Mouse (Mus musculus) CH12.LX (cell line): ENCODE data around the gene Aaas.
A peak's percentile ranks its signal among the peaks of the same experiment; 100 is the strongest.

Experiments
- CHD1 ChIP-seq: IDR thresholded peaks from 2 replicates; pipeline ENCODE4 v1.6.1; 2012; ENCODE audit warnings: low read depth, low read length, improper control_type of control experiment, inconsistent platforms
- CTCF ChIP-seq, 2 experiments: IDR thresholded peaks in 1 of 2; conservative IDR thresholded peaks in 1 of 2; 2 replicates each; pipeline ENCODE4 v1.5.1; 2011 to 2012; ENCODE audit warnings: low read depth in 2 of 2, low read length in 2 of 2, improper control_type of control experiment in 1 of 2, inconsistent platforms in 1 of 2, mild to moderate bottlenecking in 1 of 2, moderate library complexity in 1 of 2
- E2F4 ChIP-seq: IDR thresholded peaks from 2 replicates; pipeline ENCODE4 v1.6.1; 2011; ENCODE audit warnings: low read depth, low read length, improper control_type of control experiment; ENCODE audit not compliant: insufficient replicate concordance
- JUND ChIP-seq: conservative IDR thresholded peaks from 2 replicates; pipeline ENCODE4 v1.6.1; 2011; ENCODE audit warnings: low read depth, low read length, improper control_type of control experiment
- MAFK ChIP-seq: IDR thresholded peaks from 2 replicates; pipeline ENCODE4 v1.6.1; 2011; ENCODE audit warnings: low read length, improper control_type of control experiment; ENCODE audit not compliant: insufficient replicate concordance
- MAX ChIP-seq: IDR thresholded peaks from 2 replicates; pipeline ENCODE4 v1.6.1; 2011; ENCODE audit warnings: low read length, improper control_type of control experiment
- POLR2AphosphoS2 ChIP-seq: IDR thresholded peaks from 2 replicates; pipeline ENCODE4 v1.6.1; 2011; ENCODE audit warnings: low read depth, low read length, improper control_type of control experiment
- USF1 ChIP-seq: IDR thresholded peaks from 2 replicates; pipeline ENCODE4 v1.6.1; 2014; ENCODE audit warnings: low read depth, mild to moderate bottlenecking, inconsistent platforms, low read length, improper control_type of control experiment
- USF2 ChIP-seq: conservative IDR thresholded peaks from 2 replicates; pipeline ENCODE4 v1.6.1; 2011; ENCODE audit warnings: low read depth, low read length, improper control_type of control experiment
- ZC3H11A ChIP-seq: IDR thresholded peaks from 2 replicates; pipeline ENCODE4 v1.6.1; 2012; ENCODE audit warnings: low read depth, mild to moderate bottlenecking, inconsistent platforms, low read length, improper control_type of control experiment

- TF ChIP-seq JUND: no peak
- TF ChIP-seq CTCF (conservative IDR thresholded peaks at IDR 0.05 in 1 of 2, IDR thresholded peaks at IDR 0.05 in 1 of 2; ENCODE audit: low read depth in 2 of 2, low read length in 2 of 2): peak; percentile 74 to 88
- no peak for TF ChIP-seq MAX
- TF ChIP-seq USF2: no peak
- no peak for TF ChIP-seq MAFK
- no peak for TF ChIP-seq USF1
- TF ChIP-seq CHD1: no peak
- no peak for TF ChIP-seq POLR2AphosphoS2
- no peak for TF ChIP-seq ZC3H11A
- TF ChIP-seq E2F4: no peak
These were observed 9.0 kb downstream of the Aaas start for GRCm38 (mm10) chr15:102341580-102341979.
